Mouse (Mus musculus) regulatory T cell (primary cell): ENCODE results near the gene Gm20431.
"Not testable (repeated sequence)": the region's sequence is repeated elsewhere in the genome, so short reads cannot be mapped to it uniquely, and the experiment has no call there.

Source experiments
- in situ Hi-C: fragments of 300-600 bp; cut with MboI, MseI; formaldehyde crosslinking; loops from one replicate; pipeline ENCODE4 v1.15.1; 2025; ENCODE audit warnings: high pct_unique_total_duplicates

Gm20431 gene

GRCm38 (mm10) chr2:167660611-167660971 lies 705 bp downstream of the Gm20431 start:
- in situ Hi-C loops = no loop called here

GRCm38 (mm10) chr2:167659847-167660610 lies 1.3 kb downstream of the Gm20431 start:
- in situ Hi-C loops = no loop called here

- in situ Hi-C loops = no loop called here
Observed at GRCm38 (mm10) chr2:167659177-167659846, 2.0 kb downstream of the Gm20431 start.

DNA sequence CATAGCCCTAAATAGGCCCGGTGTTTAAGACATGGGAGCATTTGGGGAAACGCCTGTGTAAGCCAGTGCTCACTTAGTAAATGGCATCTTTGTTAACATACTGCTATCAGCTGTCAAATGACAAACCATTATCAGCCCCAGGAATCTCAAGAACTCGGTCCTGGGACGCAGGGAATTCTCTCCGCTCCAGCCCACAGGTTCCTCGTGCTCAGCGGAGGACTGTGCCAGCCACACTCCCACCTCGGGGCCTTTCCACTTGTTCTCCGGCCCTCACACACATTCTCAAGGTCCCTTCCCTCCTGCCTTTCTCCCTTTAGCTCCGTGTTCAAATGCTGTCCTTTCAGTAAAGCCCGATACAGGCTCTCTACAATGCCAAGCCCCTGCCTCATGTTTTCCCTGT lies 2.6 kb downstream of the Gm20431 start:
- in situ Hi-C loops = no loop called here

GRCm38 (mm10) chr2:167657973-167658372 lies 3.3 kb downstream of the Gm20431 start:
- in situ Hi-C loops = no loop called here

GRCm38 (mm10) chr2:167656629-167657478 lies 4.4 kb downstream of the Gm20431 start:
- in situ Hi-C loops = no loop called here

- in situ Hi-C loops = no loop called here
Observed at GRCm38 (mm10) chr2:167654911-167655600, 6.2 kb downstream of the Gm20431 start.

DNA sequence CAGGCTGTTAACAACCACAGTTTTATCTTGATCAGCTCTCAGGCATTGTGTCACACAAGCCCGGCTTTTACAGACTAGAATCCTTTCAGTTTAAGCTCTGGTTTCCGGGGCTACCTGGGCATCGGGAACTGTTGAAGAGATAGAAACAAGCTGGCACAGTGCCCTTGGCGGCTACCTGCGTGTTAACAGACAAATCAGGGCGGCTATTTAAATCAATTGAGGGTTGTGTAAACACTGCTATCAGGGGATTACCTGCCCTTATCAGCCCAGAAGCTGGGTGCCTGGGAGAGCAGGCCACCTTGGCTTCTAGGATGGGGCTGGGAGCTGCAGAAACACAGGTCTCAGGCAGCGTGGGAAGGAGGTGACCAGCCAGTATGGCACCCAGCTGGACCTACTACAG lies 8.6 kb downstream of the Gm20431 start:
- in situ Hi-C loops = no loop called here

DNA sequence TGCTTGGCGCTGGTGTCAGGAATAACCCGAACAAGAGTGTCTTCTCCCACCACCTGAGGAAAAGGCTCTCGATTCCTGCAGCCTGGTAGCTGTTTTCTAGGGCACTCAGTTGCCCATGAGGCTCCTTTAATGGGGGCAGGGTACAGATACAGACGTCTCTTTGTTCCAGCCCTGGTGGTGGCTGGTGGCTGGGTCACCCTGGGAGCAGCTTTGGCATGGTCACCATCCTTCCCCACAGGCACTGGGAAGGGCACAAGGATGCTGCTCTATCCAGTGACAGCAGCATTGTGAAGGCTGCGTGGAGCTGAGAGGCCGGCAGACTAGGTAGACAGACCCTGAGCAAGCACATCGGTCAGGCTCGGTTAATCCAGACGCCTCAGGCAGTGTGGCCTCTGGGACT lies 9.7 kb downstream of the Gm20431 start:
- in situ Hi-C loops = no loop called here

GRCm38 (mm10) chr2:167649290-167650032 lies 11.8 kb downstream of the Gm20431 start:
- in situ Hi-C loops = no loop called here

- in situ Hi-C loops = no loop called here
Observed at GRCm38 (mm10) chr2:167646411-167646810, 14.9 kb downstream of the Gm20431 start.

DNA sequence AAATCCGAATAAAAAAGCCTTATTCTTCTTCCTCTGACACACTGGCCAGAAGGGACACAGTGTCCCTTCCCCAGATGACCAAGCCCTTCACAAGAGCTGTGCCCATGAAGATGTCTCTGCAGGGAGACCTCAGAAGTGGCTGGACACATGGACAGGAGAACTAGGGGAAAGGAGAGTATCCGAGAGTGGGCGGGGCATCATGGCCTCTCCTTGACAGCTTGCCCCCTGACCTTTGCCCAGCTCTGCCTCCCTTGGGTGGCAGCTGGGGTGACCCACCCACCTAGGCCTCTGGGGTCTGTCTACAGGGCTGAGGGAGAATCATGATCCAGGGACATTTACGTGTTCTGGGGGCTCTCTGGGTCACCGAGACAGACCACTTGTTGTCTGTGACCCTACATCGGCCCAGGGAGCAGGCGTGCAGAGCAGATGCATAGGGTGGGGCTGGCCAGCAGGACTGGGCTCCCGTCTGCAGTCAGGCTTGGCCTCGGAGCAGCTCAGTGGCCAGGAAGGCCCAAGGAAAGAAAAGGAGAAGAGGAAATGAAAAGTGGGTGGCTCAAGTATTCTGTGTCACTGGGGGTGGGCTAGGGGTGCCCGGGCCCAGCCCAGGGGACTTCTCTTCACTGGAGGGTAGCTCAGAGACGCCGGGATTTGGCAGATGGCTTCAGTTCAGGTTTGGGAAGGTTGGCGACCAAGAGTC lies 17.8 kb downstream of the Gm20431 start:
- in situ Hi-C loops = not testable (repeated sequence)

DNA sequence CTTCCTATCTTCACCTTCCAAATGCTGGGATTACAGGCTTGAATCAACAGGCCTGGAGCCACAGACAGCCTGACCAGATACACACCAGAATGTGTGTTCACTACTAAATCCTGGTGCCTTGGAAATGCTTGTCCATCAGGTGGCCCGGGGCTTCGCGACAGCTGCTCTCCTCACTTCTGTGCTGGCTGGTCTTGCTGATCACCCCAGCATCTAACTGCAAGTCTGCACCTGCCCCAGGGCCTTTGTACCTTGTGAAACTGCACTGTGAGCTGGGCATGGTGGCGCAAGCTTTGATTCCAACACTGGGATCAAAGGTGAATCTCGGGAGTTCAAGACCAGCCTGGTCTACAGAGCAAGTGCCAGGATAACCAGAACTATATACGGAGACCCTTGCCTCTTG lies 19.1 kb downstream of the Gm20431 start:
- in situ Hi-C loops = no loop called here

DNA sequence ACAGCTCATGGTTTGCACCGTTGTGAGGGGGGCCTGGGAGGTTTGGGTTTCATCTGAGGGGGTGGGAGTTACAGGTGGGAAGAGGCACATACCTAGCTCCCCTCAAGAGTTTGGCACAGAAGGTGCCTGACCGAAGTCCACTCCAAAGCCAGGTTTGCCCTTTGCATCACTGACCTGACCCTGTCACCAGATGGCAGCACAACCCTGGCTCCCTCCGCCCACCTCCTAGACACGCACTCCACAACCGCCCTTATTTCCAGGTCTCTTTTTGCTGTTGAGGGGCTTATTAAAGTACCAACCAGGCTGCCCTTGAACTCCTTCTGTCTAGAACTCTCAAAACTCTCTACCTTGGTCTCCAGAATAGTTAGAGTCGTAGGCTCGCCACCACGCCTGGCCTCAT lies 20.0 kb downstream of the Gm20431 start:
- in situ Hi-C loops = no loop called here

DNA sequence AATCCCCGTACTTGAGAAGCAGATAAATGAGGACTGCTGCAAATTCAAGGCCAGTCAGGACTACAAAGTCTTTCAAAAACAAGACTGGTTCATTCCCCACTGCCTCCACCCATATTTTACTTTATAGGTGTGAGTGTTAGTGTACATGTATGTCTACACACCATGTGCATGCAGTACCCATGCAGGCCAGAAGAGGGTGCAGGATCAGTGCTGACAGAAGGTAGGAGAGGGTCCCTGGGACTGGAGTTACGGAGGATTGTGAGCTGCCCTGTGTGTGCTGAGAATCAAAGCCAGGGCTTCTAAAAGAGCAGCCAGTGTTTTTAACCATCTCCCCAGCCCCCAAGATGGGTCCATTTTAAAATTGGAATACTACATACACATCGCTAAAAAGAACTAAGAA lies 21.0 kb downstream of the Gm20431 start:
- in situ Hi-C loops = no loop called here

DNA sequence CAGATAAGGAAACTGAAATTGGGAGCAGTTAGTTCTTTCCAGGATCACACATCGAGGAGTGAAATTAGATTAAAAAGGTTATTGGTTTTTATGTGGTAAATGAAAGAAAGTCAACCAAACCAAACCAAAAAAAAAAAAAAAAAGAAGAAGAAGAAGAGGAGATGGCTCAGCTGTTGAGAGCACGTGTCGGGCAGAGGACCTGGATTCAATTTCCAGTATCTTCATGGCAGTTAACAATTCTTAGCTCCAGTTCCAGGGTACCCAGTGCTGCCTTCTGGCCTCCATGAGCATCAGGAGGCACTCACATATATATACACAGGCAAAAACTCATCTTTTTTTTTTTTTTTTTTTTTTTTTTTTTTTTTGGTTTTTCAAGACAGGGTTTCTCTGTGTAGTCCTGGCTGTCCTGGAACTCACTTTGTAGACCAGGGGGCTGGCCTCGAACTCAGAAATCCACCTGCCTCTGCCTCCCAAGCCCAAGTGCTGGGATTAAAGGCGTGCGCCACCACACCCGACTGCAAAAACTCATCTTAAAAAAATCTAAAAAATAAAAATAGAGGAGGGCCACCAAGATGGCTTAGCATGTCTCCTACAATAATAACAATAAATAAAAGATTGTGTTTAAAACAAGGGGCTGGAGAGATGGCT lies 26.3 kb downstream of the Gm20431 start:
- in situ Hi-C loops = loop anchor here (5.0 kb wide), 1 partner anchor 37 kb away; no protein-coding TSS in a partner anchor

GRCm38 (mm10) chr2:167634338-167634770 lies 26.9 kb downstream of the Gm20431 start:
- in situ Hi-C loops = no loop called here

- in situ Hi-C loops = no loop called here
Observed at GRCm38 (mm10) chr2:167633537-167633872, 27.8 kb downstream of the Gm20431 start.

DNA sequence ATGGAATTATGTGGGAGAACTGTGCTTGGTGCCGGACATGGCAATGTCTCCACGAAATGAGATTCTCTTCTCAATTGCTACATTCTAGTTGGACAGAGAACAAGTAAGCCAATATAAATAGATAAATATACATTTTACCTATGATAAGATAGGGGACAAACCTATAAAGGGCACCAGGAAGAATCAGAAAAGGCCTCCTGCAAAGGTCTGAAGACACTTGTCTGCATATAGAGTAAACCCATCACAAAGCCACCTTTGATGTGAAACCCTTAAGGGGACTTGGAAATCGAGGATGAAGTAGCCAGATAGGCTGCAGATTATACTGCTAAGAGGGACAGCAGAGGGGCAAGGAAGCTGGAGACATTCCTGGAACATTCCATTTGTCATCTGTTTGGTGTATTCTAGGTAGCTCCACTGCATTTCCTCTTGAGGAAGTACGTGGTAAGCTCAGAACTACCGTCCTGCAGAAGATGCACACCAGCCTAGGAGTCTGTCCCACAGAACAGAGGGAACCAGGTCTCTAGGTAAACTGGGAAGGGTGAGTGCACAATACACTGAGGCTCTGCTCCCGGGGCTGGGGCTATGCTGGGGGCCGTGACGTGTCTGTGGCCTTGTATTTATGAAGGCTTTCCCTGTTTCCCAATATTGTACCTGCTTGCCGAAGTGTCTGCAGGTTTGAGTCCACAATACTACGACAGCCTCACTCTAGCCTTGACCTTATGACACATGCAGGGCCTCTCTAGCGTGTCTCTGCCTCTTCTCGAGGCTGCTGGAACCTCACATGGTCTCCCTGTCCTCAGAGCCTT lies 28.4 kb downstream of the Gm20431 start:
- in situ Hi-C loops = no loop called here
